Mouse (Mus musculus): ENCODE data around the gene Prkag1. TPM values are rescaled to one million over a fixed set of nuclear protein-coding genes. Genes with fewer than 3 reads are reported as not detected.

Gene Prkag1
- polyA plus RNA-seq, 1 experiment from 2014 or later: 71.7 TPM

DNA sequence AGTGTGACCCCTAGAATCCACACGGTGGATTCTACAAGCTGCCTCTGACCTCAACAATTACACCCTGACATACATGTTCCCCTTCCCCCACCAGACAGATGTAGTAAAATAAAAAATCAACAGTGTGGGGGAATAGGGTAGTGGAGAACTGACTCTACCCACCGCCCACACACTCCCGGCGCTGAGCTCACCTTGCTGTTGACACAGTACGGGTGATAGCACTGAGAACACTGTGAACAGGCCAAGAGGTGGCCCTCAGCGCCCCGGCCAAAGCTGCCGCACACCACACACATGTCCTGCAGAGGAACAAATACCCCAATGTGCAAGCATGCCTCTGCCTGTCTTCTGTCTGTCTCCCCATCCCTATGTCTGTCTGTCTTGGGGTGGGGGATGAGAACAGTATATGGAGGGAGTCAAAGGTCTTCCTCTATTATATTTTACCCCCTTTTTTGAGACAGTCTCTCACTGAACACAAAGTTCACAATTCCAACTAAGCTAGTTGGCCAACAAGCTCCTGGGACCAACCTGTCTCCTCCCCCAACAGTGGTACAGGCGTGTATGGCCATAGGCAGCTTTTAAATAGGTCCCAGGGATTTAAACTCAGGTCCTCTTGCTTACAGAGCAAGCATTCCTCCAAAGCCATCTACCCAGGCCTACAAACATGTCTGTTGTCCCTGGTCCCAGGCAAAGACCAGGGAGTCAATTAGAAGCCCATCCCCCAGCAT, 28.2 kb upstream of the Prkag1 start:
- H3K4me1 ChIP-seq (ENCODE audit: control insufficient read depth, insufficient read depth, low read length): no peaks in the 10 kb centered on the region
- H3K9me3 ChIP-seq (ENCODE audit: control insufficient read depth, low read length): no peaks in the 10 kb centered on the region
- H3K4me3 ChIP-seq (ENCODE audit: low read depth, low read length): no peak overlapping the region
- DNase-seq (ENCODE audit: low spot score): no peak
- H3K27ac ChIP-seq (replicated peaks; ENCODE audit: low read depth, low read length): no peak overlapping the region
- WGBS: 82% methylated on average over 9 of the region's 9 CpGs
- H3K9ac ChIP-seq (ENCODE audit: low read depth, low read length): no peak overlapping the region
- H3K36me3 ChIP-seq (ENCODE audit: control insufficient read depth, insufficient read depth, low read length): peaks cover 100% of the 10 kb centered on the region
- ATAC-seq (ENCODE audit: low read depth): no peak
- H3K27me3 ChIP-seq (replicated peaks; ENCODE audit: control insufficient read depth, insufficient read depth, low read length): no peaks in the 10 kb centered on the region
- H3K4me2 ChIP-seq (ENCODE audit: low read depth, low read length): no peak overlapping the region

DNA sequence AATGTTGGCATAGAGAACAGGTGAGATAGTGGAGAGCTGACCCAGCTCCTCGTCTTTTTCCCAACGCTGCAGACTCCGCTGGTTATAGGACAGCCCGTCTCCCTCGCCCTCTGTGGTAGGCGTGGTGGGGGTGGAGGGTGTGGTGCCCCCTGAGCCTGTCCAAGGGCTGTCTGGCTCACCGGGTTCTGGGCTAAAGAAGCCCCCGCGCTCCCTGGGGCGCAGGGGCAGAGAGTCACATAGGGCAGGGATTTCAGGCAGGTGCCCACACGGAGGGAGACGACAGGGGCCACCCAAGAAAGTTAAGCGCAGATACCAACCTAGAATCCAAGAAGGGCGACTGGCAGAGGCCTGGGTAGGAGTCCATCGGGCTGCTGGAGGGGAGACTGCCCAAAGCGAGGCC, 22.9 kb upstream of the Prkag1 start:
- H3K27ac ChIP-seq (replicated peaks; ENCODE audit: low read depth, low read length): no peak overlapping the region
- H3K9me3 ChIP-seq (ENCODE audit: control insufficient read depth, low read length): no peaks in the 10 kb centered on the region
- H3K27me3 ChIP-seq (replicated peaks; ENCODE audit: control insufficient read depth, insufficient read depth, low read length): no peaks in the 10 kb centered on the region
- H3K9ac ChIP-seq (ENCODE audit: low read depth, low read length): no peak overlapping the region
- no peak for DNase-seq (ENCODE audit: low spot score)
- H3K4me2 ChIP-seq (ENCODE audit: low read depth, low read length): no peak overlapping the region
- no peak overlapping the region for H3K4me3 ChIP-seq (ENCODE audit: low read depth, low read length)
- ATAC-seq (ENCODE audit: low read depth): no peak
- WGBS: 92% methylated on average over 16 of the region's 16 CpGs
- H3K36me3 ChIP-seq (ENCODE audit: control insufficient read depth, insufficient read depth, low read length): peaks cover 100% of the 10 kb centered on the region
- no peaks in the 10 kb centered on the region for H3K4me1 ChIP-seq (ENCODE audit: control insufficient read depth, insufficient read depth, low read length)

DNA sequence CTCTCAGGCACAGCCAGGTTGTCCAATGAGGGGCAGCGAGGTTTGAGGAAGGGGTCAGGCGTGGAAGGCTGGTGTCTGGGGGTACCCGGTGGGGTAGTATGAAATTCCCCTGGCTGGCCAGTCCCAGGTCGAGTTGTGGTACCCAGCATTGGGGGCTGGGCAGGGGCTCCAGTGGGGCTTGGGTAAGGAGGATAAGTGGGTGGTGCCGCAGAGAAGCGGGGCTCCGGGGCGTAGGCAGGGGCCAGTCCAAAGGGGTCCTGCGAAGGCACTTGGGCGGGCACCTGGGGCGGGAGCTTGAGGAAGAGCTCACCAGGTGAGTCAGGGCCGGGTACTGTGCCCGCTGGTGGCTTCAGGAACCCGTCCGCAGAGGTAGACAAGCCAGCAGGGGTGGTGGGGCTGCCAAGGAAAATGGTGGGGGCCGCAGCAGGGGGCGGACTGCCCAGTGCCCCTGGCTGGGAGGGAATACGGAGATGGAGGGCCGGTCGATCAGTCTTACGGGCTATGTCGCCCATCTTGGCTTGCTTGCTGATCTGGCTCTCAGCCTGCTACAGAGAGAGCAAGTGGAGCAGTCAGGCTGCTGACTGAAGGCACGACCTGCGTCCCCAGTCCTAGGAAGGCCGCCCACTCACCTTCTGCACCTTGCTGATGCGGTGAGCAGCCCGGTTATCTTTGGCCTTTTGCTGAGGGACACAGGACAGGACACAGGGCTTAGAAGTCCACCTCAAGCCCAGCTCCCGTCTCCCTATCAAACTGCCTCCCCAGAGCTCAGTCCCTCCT, 22.0 kb upstream of the Prkag1 start:
- DNase-seq (ENCODE audit: low spot score): no peak
- no peak overlapping the region for H3K27ac ChIP-seq (replicated peaks; ENCODE audit: low read depth, low read length)
- 89% methylated on average over 23 of the region's 28 CpGs for WGBS
- H3K9ac ChIP-seq (ENCODE audit: low read depth, low read length): no peak overlapping the region
- H3K4me1 ChIP-seq (ENCODE audit: control insufficient read depth, insufficient read depth, low read length): no peaks in the 10 kb centered on the region
- no peak overlapping the region for H3K4me3 ChIP-seq (ENCODE audit: low read depth, low read length)
- ATAC-seq (ENCODE audit: low read depth): no peak
- no peaks in the 10 kb centered on the region for H3K27me3 ChIP-seq (replicated peaks; ENCODE audit: control insufficient read depth, insufficient read depth, low read length)
- H3K9me3 ChIP-seq (ENCODE audit: control insufficient read depth, low read length): no peaks in the 10 kb centered on the region
- peaks cover 100% of the 10 kb centered on the region for H3K36me3 ChIP-seq (ENCODE audit: control insufficient read depth, insufficient read depth, low read length)
- H3K4me2 ChIP-seq (ENCODE audit: low read depth, low read length): no peak overlapping the region

DNA sequence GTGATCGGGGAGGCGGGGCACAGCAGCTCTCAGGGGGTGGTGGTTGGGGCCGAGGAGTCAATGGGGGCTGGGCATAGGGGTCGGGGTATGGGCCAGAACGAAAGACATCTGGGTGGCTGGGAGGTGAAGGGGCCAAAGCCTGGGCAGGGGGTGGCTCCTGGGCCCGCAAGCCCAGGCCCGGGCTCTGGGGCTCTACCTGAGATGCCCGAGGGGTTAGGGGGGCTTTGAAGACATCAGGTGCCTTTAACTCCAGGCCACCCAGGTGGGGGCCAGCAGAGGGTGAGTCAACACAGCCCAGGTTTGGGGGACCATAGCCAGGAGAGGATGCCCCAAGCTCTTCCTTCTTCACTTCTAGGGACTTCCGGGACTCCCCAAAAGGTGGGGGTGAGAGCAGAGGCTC, 21.4 kb upstream of the Prkag1 start:
- H3K9me3 ChIP-seq (ENCODE audit: control insufficient read depth, low read length): no peaks in the 10 kb centered on the region
- no peak overlapping the region for H3K27ac ChIP-seq (replicated peaks; ENCODE audit: low read depth, low read length)
- H3K36me3 ChIP-seq (ENCODE audit: control insufficient read depth, insufficient read depth, low read length): peaks cover 100% of the 10 kb centered on the region
- no peak for DNase-seq (ENCODE audit: low spot score)
- no peak for ATAC-seq (ENCODE audit: low read depth)
- no peaks in the 10 kb centered on the region for H3K4me1 ChIP-seq (ENCODE audit: control insufficient read depth, insufficient read depth, low read length)
- 92% methylated on average over 7 of the region's 9 CpGs for WGBS
- no peak overlapping the region for H3K4me3 ChIP-seq (ENCODE audit: low read depth, low read length)
- H3K9ac ChIP-seq (ENCODE audit: low read depth, low read length): no peak overlapping the region
- H3K4me2 ChIP-seq (ENCODE audit: low read depth, low read length): no peak overlapping the region
- H3K27me3 ChIP-seq (replicated peaks; ENCODE audit: control insufficient read depth, insufficient read depth, low read length): no peaks in the 10 kb centered on the region

DNA sequence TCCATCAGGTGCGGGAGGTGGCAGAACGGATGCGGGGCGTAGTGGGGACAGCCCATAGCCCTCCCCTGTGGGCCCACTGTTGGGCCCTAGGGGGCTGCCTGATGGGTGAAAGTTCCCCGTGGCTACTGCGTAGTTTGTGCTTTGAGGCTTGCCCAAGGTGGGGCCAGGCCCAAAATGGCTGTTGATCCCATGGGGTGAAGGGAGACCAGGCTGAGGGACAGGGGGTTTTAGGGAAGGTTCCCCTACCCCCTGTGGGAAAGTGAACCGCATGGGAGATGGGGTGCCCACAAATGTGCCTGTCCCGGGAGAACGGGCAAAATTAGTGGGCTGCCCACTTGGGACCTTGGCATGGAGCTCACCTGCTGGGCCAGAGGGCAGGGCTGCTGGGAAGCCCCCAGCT, 20.8 kb upstream of the Prkag1 start:
- no peaks in the 10 kb centered on the region for H3K9me3 ChIP-seq (ENCODE audit: control insufficient read depth, low read length)
- peaks cover 100% of the 10 kb centered on the region for H3K36me3 ChIP-seq (ENCODE audit: control insufficient read depth, insufficient read depth, low read length)
- no peak overlapping the region for H3K4me2 ChIP-seq (ENCODE audit: low read depth, low read length)
- ATAC-seq (ENCODE audit: low read depth) (no peak), DNase-seq (ENCODE audit: low spot score) (no peak)
- WGBS: 92% methylated on average over 9 of the region's 9 CpGs
- no peaks in the 10 kb centered on the region for H3K4me1 ChIP-seq (ENCODE audit: control insufficient read depth, insufficient read depth, low read length)
- H3K4me3 ChIP-seq (ENCODE audit: low read depth, low read length): no peak overlapping the region
- H3K27ac ChIP-seq (replicated peaks; ENCODE audit: low read depth, low read length): no peak overlapping the region
- no peak overlapping the region for H3K9ac ChIP-seq (ENCODE audit: low read depth, low read length)
- H3K27me3 ChIP-seq (replicated peaks; ENCODE audit: control insufficient read depth, insufficient read depth, low read length): no peaks in the 10 kb centered on the region

DNA sequence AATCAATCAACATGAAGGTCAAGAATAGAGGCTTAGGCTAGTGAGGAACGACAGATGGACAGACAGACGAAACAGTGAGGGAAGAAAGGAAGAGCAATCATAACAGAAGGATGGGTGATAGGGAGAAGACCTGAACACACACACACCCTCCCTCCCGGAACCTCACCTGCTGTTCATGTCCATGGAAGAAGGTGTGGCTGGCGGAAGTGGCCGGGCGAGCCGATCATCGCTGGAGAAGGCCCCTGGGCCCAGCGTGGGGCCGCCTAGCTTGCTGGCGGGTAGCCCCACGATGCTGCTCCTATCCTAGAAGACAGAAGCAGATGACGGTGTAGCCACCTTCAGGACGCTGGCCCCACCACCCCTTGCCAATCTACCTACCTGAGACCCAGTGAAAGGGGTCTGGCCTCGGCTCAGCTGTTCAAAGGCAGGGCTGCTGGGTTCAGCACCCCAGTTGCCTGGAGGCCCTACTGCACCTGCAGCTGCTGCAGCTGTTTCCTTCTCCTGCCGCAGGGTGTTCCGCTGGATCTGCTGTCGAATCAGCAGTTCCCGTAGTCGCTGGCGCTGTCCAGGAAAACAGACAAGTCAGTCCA, 20.0 kb upstream of the Prkag1 start:
- no peak overlapping the region for H3K27ac ChIP-seq (replicated peaks; ENCODE audit: low read depth, low read length)
- 91% methylated on average over 19 of the region's 21 CpGs for WGBS
- H3K9ac ChIP-seq (ENCODE audit: low read depth, low read length): no peak overlapping the region
- DNase-seq (ENCODE audit: low spot score): no peak
- no peak overlapping the region for H3K4me3 ChIP-seq (ENCODE audit: low read depth, low read length)
- H3K27me3 ChIP-seq (replicated peaks; ENCODE audit: control insufficient read depth, insufficient read depth, low read length): no peaks in the 10 kb centered on the region
- no peaks in the 10 kb centered on the region for H3K4me1 ChIP-seq (ENCODE audit: control insufficient read depth, insufficient read depth, low read length)
- H3K9me3 ChIP-seq (ENCODE audit: control insufficient read depth, low read length): no peaks in the 10 kb centered on the region
- peaks cover 100% of the 10 kb centered on the region for H3K36me3 ChIP-seq (ENCODE audit: control insufficient read depth, insufficient read depth, low read length)
- ATAC-seq (ENCODE audit: low read depth): no peak
- no peak overlapping the region for H3K4me2 ChIP-seq (ENCODE audit: low read depth, low read length)

DNA sequence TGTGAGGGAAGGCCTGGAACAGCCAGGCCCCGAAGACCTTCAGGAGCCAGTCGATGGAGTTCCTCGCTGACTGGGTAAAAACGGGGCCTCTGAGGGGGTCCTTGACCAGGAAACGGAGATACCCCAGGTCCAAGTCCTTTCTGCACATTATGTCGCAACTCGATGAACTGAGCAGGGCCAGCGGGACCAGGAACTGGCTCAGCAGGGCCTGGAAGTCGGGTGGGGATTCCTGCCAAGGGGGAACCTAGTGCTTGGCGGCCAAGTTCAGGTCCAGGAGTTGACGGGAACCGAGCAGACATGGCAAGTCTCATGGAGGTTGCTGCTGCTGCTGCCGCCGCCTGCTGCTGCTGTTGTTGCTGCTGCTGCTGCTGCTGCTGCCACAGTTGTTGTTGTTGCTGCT, 19.3 kb upstream of the Prkag1 start:
- Histone ChIP-seq H3K9me3 (ENCODE audit: control insufficient read depth, low read length) (no peaks in the 10 kb centered on the region), H3K4me1 (ENCODE audit: control insufficient read depth, insufficient read depth, low read length) (no peaks in the 10 kb centered on the region), H3K9ac (ENCODE audit: low read depth, low read length) (no peak overlapping the region), H3K27me3 (replicated peaks; ENCODE audit: control insufficient read depth, insufficient read depth, low read length) (no peaks in the 10 kb centered on the region), H3K36me3 (ENCODE audit: control insufficient read depth, insufficient read depth, low read length) (peaks cover 100% of the 10 kb centered on the region), H3K4me2 (ENCODE audit: low read depth, low read length) (no peak overlapping the region), H3K4me3 (ENCODE audit: low read depth, low read length) (no peak overlapping the region), H3K27ac (replicated peaks; ENCODE audit: low read depth, low read length) (no peak overlapping the region)
- DNase-seq (ENCODE audit: low spot score): no peak
- 89% methylated on average over 14 of the region's 14 CpGs for WGBS
- no peak for ATAC-seq (ENCODE audit: low read depth)

DNA sequence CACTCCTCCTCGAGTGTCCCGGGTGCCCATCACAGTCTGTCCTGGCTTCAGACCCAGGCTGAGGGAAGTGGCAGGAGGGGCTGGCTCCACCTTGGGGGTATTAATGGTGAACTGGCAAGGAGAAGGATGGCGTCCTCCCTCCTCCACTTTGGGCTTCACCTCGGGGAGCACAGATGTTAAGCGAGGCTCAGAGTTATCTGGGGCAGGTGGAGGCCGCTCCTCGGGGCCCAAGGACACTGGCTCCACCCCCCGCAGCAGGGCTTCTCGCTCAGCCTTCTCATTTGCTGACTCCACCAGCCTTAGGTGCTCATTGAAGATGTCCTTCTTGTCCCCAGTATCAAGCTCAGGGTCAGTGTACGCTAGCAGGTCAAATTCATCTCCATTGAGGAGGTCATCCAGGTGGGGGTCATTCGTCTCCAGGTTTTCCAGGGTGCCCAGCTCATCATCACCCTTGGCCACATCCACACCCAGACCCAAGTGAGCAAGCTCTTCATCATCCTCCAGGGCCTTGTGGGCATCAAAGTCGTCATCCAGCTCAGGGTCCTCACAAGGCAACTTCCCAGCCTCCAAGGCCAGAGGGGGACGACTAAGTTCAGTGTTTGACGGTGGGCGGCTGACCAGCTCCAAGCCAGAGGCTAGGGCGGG, 18.8 kb upstream of the Prkag1 start:
- no peak for ATAC-seq (ENCODE audit: low read depth)
- Histone ChIP-seq H3K27me3 (replicated peaks; ENCODE audit: control insufficient read depth, insufficient read depth, low read length) (no peaks in the 10 kb centered on the region), H3K4me2 (ENCODE audit: low read depth, low read length) (no peak overlapping the region), H3K9me3 (ENCODE audit: control insufficient read depth, low read length) (no peaks in the 10 kb centered on the region), H3K4me1 (ENCODE audit: control insufficient read depth, insufficient read depth, low read length) (no peaks in the 10 kb centered on the region), H3K36me3 (ENCODE audit: control insufficient read depth, insufficient read depth, low read length) (peaks cover 100% of the 10 kb centered on the region), H3K9ac (ENCODE audit: low read depth, low read length) (no peak overlapping the region), H3K27ac (replicated peaks; ENCODE audit: low read depth, low read length) (no peak overlapping the region), H3K4me3 (ENCODE audit: low read depth, low read length) (no peak overlapping the region)
- WGBS: 91% methylated on average over 16 of the region's 16 CpGs
- DNase-seq (ENCODE audit: low spot score): no peak

Measured in embryonic facial prominence, embryonic 14.5 days (tissue).